In the genomic region with DNA sequence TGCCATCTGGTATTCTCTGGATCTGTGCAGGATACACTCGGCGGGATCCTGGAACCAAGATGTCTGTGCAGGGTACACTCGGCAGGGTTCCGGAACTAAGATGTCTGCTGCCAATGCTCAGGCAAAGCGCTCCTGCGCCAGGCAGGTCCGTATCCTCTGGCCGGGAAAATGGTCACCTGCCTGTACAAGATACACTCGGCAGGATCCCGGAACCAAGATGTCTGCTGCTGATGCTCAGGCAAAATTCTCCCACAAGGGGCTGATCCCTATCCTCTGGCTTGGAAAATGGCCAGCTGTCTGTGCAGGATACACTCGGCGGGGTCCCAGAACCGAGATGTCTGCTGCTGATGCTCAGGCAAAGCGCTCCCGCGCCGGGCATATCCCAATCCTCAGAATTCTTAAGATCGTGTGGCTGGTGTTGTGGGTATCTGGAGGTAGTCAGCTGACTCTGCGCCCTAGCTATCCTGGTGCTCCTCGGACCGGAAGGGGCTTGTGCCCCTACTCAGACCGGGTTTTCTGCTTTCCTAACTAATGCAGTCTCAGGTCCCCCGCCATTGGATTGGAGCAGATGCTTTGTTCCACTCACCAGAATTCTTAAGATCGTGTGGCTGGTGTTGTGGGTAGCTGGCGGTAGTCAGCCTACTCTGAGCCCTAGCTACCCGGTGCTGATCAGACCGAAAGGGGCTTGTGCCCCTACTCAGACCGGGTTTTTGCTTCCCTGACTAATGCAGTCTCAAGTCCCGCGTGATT, we compare ENCODE assay signal across 17 mouse cellular contexts. TPM values are rescaled to one million over a fixed set of nuclear protein-coding genes. Genes with fewer than 3 reads are reported as not detected.
"Had no signal": no experiment of that assay in that cellular context is flagged by ENCODE, and none has a peak within 500 bp of the region (broad histone marks: within the 10 kb centered on the region; RNA-seq: fewer than 3 reads in every experiment).

No protein-coding gene starts in this region.

RNA-seq across cellular contexts. Expression of a gene that starts 43.7 kb away (rescaled TPM):
- total RNA-seq: megakaryocyte, adult 5-6 weeks; megakaryocyte-erythroid progenitor cell, adult 5-6 weeks had no signal
- polyA plus RNA-seq: liver, postnatal 0 days; lung, adult 2 months; lung, embryonic 15.5 days; midbrain, embryonic 10.5 days; midbrain, embryonic 12.5 days; midbrain, embryonic 14.5 days; midbrain, embryonic 16.5 days; myocyte; neural tube, embryonic 11.5 days; neural tube, embryonic 13.5 days; neural tube, embryonic 15.5 days; small intestine, adult 2 months; stomach, embryonic 14.5 days; stomach, embryonic 16.5 days; thymus, postnatal 0 days had no signal
